Mouse (Mus musculus) hindbrain, embryonic 15.5 days (tissue): ENCODE data around the gene Ttc19. TPM values are rescaled to one million over a fixed set of nuclear protein-coding genes. Genes with fewer than 3 reads are reported as not detected.

Source experiments
- ATAC-seq: fragments of 200-750 bp; cut with Nextera tagmentation; 2 replicates; pipeline ENCODE4 v1.8.0; 2017; ENCODE audit warnings: low read depth, moderate number of reproducible peaks, moderate TSS enrichment; ENCODE audit not compliant: low FRiP score
- H3K27ac ChIP-seq: fragments of 300-500 bp; sonication (generic); replicated peaks from 2 replicates; pipeline ENCODE4 v1.5.1; 2015; ENCODE audit warnings: mild to moderate bottlenecking, inconsistent platforms
- H3K27me3 ChIP-seq: fragments of 300-500 bp; sonication (generic); 2 replicates; pipeline ENCODE4 v1.6.1; 2015; ENCODE audit warnings: control low read depth, inconsistent platforms
- H3K36me3 ChIP-seq: fragments of 300-500 bp; sonication (generic); 2 replicates; pipeline ENCODE4 v1.6.1; 2015; ENCODE audit warnings: control low read depth, inconsistent platforms
- H3K4me1 ChIP-seq: fragments of 300-500 bp; sonication (generic); replicated peaks from 2 replicates; pipeline ENCODE4 v1.6.1; 2015; ENCODE audit warnings: control low read depth, inconsistent platforms
- H3K4me2 ChIP-seq: fragments of 300-500 bp; sonication (generic); 2 replicates; pipeline ENCODE4 v1.6.1; 2015; ENCODE audit warnings: moderate library complexity, mild to moderate bottlenecking, inconsistent platforms
- H3K4me3 ChIP-seq: fragments of 300-500 bp; sonication (generic); 2 replicates; pipeline ENCODE4 v1.5.1; 2015; ENCODE audit warnings: mild to moderate bottlenecking, inconsistent platforms
- H3K9ac ChIP-seq: fragments of 300-500 bp; sonication (generic); 2 replicates; pipeline ENCODE4 v1.6.1; 2015; ENCODE audit warnings: inconsistent platforms
- H3K9me3 ChIP-seq: fragments of 300-500 bp; sonication (generic); 2 replicates; pipeline ENCODE4 v1.6.1; 2016; ENCODE audit warnings: control low read depth, inconsistent platforms
- WGBS: fragments of 180-500 bp; shearing (Covaris S2); methylation state at CpG from one replicate; pipeline ENCODE4 v1.1.7; 2015; 5-methylcytosine and 5-hydroxymethylcytosine counted together
- polyA plus RNA-seq: library from polyadenylated mRNA; unstranded; fragments of >200 nt; fragmentation: Nextera tagmentation; extraction: Ambion mirVana; gene quantifications from 2 replicates; pipeline ENCODE4 v1.2.1, GENCODE M21; 2015

Gene Ttc19
- polyA plus RNA-seq: 42.2 and 48.2 TPM in 2 replicates

- no peaks in the 10 kb centered on the region for H3K27me3 ChIP-seq
- peak within 1 kb of the TSS; percentile 71 for H3K4me3 ChIP-seq
- H3K27ac ChIP-seq: peak within 1 kb of the TSS; percentile 85
- WGBS: under 1% methylated on average over 55 of the region's 68 CpGs
- H3K36me3 ChIP-seq: peaks cover 21% of the 10 kb centered on the region
- H3K9me3 ChIP-seq: no peaks in the 10 kb centered on the region
- H3K4me1 ChIP-seq: peaks cover 10% of the 10 kb centered on the region
- ATAC-seq: peak; percentile 97
- peak within 1 kb of the TSS; percentile 72 for H3K9ac ChIP-seq
- peak within 1 kb of the TSS; percentile 66 for H3K4me2 ChIP-seq
Observed at GRCm38 (mm10) chr11:62280675-62281600, at the start of gene Ttc19, which contains the start of gene Zswim7. TSS of gene Ttc19 (plus strand) at chr11:62281473. TSS of gene Zswim7 (minus strand) at chr11:62281375.

GRCm38 (mm10) chr11:62240631-62241261 is 40.5 kb upstream of the Ttc19 start:
- 81% methylated on average over 12 of the region's 12 CpGs for WGBS
- H3K36me3 ChIP-seq: no peaks in the 10 kb centered on the region

GRCm38 (mm10) chr11:62243871-62244270 is 37.4 kb upstream of the Ttc19 start:
- Histone ChIP-seq H3K9ac (no peak overlapping the region), H3K27ac (no peak overlapping the region), H3K27me3 (no peaks in the 10 kb centered on the region; the same call in 1 of the 2 replicates), H3K4me2 (no peak overlapping the region), H3K36me3 (no peaks in the 10 kb centered on the region), H3K9me3 (no peaks in the 10 kb centered on the region), H3K4me1 (peaks cover 5% of the 10 kb centered on the region), H3K4me3 (no peak overlapping the region)
- whole genome bisulfite sequencing: 88% methylated on average over 8 of the region's 8 CpGs
- no peak for ATAC-seq

More at GRCm38 (mm10) chr11:62240631-62241261, 40.5 kb upstream of the Ttc19 start:
- Histone ChIP-seq H3K4me1 (no peaks in the 10 kb centered on the region), H3K9me3 (no peaks in the 10 kb centered on the region), H3K27me3 (no peaks in the 10 kb centered on the region), H3K4me3 (no peak overlapping the region), H3K4me2 (no peak overlapping the region), H3K27ac (no peak overlapping the region), H3K9ac (no peak overlapping the region)
- ATAC-seq: no peak

- ATAC-seq: no peak
- no peaks in the 10 kb centered on the region for H3K36me3 ChIP-seq
- H3K9me3 ChIP-seq: no peaks in the 10 kb centered on the region
- no peak overlapping the region for H3K4me2 ChIP-seq
- H3K27ac ChIP-seq: no peak overlapping the region
- H3K4me3 ChIP-seq: no peak overlapping the region
- peaks cover under 1% of the 10 kb centered on the region; the same call in 1 of the 2 replicates for H3K27me3 ChIP-seq
- H3K9ac ChIP-seq: no peak overlapping the region
- 90% methylated on average over 4 of the region's 4 CpGs for WGBS
- peaks cover 11% of the 10 kb centered on the region for H3K4me1 ChIP-seq
Observed at GRCm38 (mm10) chr11:62244471-62244870, 36.8 kb upstream of the Ttc19 start.

GRCm38 (mm10) chr11:62247759-62248400 is 33.4 kb upstream of the Ttc19 start:
- no peak for ATAC-seq
- Histone ChIP-seq H3K27me3 (peaks cover 18% of the 10 kb centered on the region), H3K4me3 (peak overlapping the region; percentile 76), H3K9me3 (no peaks in the 10 kb centered on the region), H3K4me2 (peak overlapping the region; percentile 99), H3K27ac (no peak overlapping the region), H3K4me1 (peaks cover 16% of the 10 kb centered on the region), H3K36me3 (no peaks in the 10 kb centered on the region), H3K9ac (peak overlapping the region; percentile 54)
- WGBS: 42% methylated on average over 18 of the region's 18 CpGs

GRCm38 (mm10) chr11:62248401-62249244 is 32.6 kb upstream of the Ttc19 start, which contains the start of gene Adora2b:
TSS of gene Adora2b (plus strand) at chr11:62248984.
- under 1% methylated on average over 61 of the region's 69 CpGs for WGBS
- peak; percentile 83 for ATAC-seq
- peaks cover 16% of the 10 kb centered on the region for H3K4me1 ChIP-seq
- no peaks in the 10 kb centered on the region for H3K36me3 ChIP-seq
- peak within 1 kb of the TSS; percentile 99 for H3K4me2 ChIP-seq
- peak within 1 kb of the TSS; percentile 54 for H3K9ac ChIP-seq
- H3K9me3 ChIP-seq: no peaks in the 10 kb centered on the region
- H3K4me3 ChIP-seq: peak within 1 kb of the TSS; percentile 76
- no peak within 1 kb of the TSS for H3K27ac ChIP-seq
- peaks cover 18% of the 10 kb centered on the region for H3K27me3 ChIP-seq

GRCm38 (mm10) chr11:62249266-62250037 is 31.8 kb upstream of the Ttc19 start:
- peak overlapping the region; percentile 54 for H3K9ac ChIP-seq
- H3K9me3 ChIP-seq: no peaks in the 10 kb centered on the region
- peaks cover 18% of the 10 kb centered on the region for H3K27me3 ChIP-seq
- peak overlapping the region; percentile 99 for H3K4me2 ChIP-seq
- 3% methylated on average over 35 of the region's 35 CpGs for WGBS
- H3K27ac ChIP-seq: no peak overlapping the region
- peaks cover 16% of the 10 kb centered on the region for H3K4me1 ChIP-seq
- ATAC-seq: peak; percentile 49; the same call in 1 of the 2 replicates
- H3K36me3 ChIP-seq: no peaks in the 10 kb centered on the region
- H3K4me3 ChIP-seq: peak overlapping the region; percentile 76

GRCm38 (mm10) chr11:62251047-62251446 is 30.2 kb upstream of the Ttc19 start:
- peaks cover 18% of the 10 kb centered on the region for H3K27me3 ChIP-seq
- peak overlapping the region; percentile 99; the same call in 1 of the 2 replicates for H3K4me2 ChIP-seq
- no peak overlapping the region for H3K27ac ChIP-seq
- no peaks in the 10 kb centered on the region for H3K9me3 ChIP-seq
- H3K4me3 ChIP-seq: no peak overlapping the region
- H3K9ac ChIP-seq: no peak overlapping the region
- WGBS: 78% methylated on average over 11 of the region's 11 CpGs
- no peaks in the 10 kb centered on the region for H3K36me3 ChIP-seq
- peaks cover 16% of the 10 kb centered on the region for H3K4me1 ChIP-seq
- ATAC-seq: no peak

GRCm38 (mm10) chr11:62253380-62253779 is 27.9 kb upstream of the Ttc19 start:
- no peak overlapping the region for H3K27ac ChIP-seq
- peaks cover 18% of the 10 kb centered on the region for H3K27me3 ChIP-seq
- no peaks in the 10 kb centered on the region for H3K9me3 ChIP-seq
- no peak overlapping the region for H3K9ac ChIP-seq
- H3K4me3 ChIP-seq: no peak overlapping the region
- no peaks in the 10 kb centered on the region for H3K36me3 ChIP-seq
- H3K4me1 ChIP-seq: peaks cover 12% of the 10 kb centered on the region
- no peak for ATAC-seq
- H3K4me2 ChIP-seq: no peak overlapping the region
- 85% methylated on average over 5 of the region's 5 CpGs for WGBS

GRCm38 (mm10) chr11:62259214-62259613 is 22.1 kb upstream of the Ttc19 start:
- no peak for ATAC-seq
- no peaks in the 10 kb centered on the region for H3K9me3 ChIP-seq
- H3K27me3 ChIP-seq: no peaks in the 10 kb centered on the region
- H3K4me2 ChIP-seq: no peak overlapping the region
- H3K27ac ChIP-seq: no peak overlapping the region
- H3K36me3 ChIP-seq: no peaks in the 10 kb centered on the region
- H3K4me1 ChIP-seq: no peaks in the 10 kb centered on the region
- H3K4me3 ChIP-seq: no peak overlapping the region
- no peak overlapping the region for H3K9ac ChIP-seq
- WGBS: 59% methylated on average over 5 of the region's 5 CpGs
